Mouse (Mus musculus): ENCODE measurements around the gene Ykt6. TPM values are rescaled to one million over a fixed set of nuclear protein-coding genes. Genes with fewer than 3 reads are reported as not detected.
A peak's percentile ranks its signal among the peaks of the same experiment; 100 is the strongest.
"Not testable (repeated sequence)": the region's sequence is repeated elsewhere in the genome, so short reads cannot be mapped to it uniquely, and the experiment has no call there.

Gene Ykt6
- polyA plus RNA-seq, 1 experiment from 2014 or later = 19.7 TPM

GRCm38 (mm10) chr11:5994880-5995279 is 39.4 kb downstream of the Ykt6 start:
- H3K36me3 ChIP-seq (replicated peaks) = no peaks in the 10 kb centered on the region
- no peak for ATAC-seq (ENCODE audit: insufficient read depth)
- H3K9ac ChIP-seq = no peak overlapping the region
- no peak overlapping the region for H3K4me3 ChIP-seq (replicated peaks)
- H3K27ac ChIP-seq (replicated peaks) = no peak overlapping the region
- H3K27me3 ChIP-seq = no peaks in the 10 kb centered on the region
- 60% methylated on average over 3 of the region's 3 CpGs for WGBS (ENCODE audit: insufficient replicate concordance)
- H3K4me2 ChIP-seq = no peak overlapping the region
- no peaks in the 10 kb centered on the region for H3K9me3 ChIP-seq (replicated peaks)
- peaks cover 8% of the 10 kb centered on the region for H3K4me1 ChIP-seq (replicated peaks)

GRCm38 (mm10) chr11:5995989-5996388 is 40.5 kb downstream of the Ykt6 start:
- Histone ChIP-seq H3K4me1 (replicated peaks) (peaks cover 18% of the 10 kb centered on the region), H3K27ac (replicated peaks) (no peak overlapping the region), H3K36me3 (replicated peaks) (no peaks in the 10 kb centered on the region), H3K4me2 (no peak overlapping the region), H3K4me3 (replicated peaks) (no peak overlapping the region), H3K27me3 (no peaks in the 10 kb centered on the region), H3K9me3 (replicated peaks) (no peaks in the 10 kb centered on the region), H3K9ac (no peak overlapping the region)
- ATAC-seq (ENCODE audit: insufficient read depth) = peak; percentile 22; the same call in 1 of the 2 replicates
- 9% methylated on average over 8 of the region's 8 CpGs for WGBS (ENCODE audit: insufficient replicate concordance)

DNA sequence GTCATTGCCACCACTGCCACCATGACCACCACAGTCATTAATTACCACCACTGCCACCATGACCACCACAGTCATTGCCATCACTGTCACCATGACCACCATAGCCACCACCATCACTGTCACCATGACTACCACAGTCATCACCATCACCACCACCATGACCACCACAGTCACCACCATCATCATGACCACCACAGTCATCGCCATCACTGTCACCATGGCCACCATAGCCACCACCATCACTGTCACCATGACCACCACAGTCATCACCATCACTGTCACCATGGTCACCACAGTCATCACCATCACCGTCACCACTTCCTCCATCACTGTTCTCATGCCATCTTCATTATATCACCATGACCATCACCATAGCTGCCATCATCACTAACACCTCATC is 43.0 kb downstream of the Ykt6 start:
- Histone ChIP-seq H3K4me1 (replicated peaks) (peaks cover 23% of the 10 kb centered on the region), H3K36me3 (replicated peaks) (no peaks in the 10 kb centered on the region), H3K4me3 (replicated peaks) (no peak overlapping the region), H3K27ac (replicated peaks) (no peak overlapping the region), H3K9ac (no peak overlapping the region), H3K9me3 (replicated peaks) (no peaks in the 10 kb centered on the region), H3K4me2 (no peak overlapping the region), H3K27me3 (no peaks in the 10 kb centered on the region)
- ATAC-seq (ENCODE audit: insufficient read depth) = no peak
- WGBS (ENCODE audit: insufficient replicate concordance) = 67% methylated on average over 2 of the region's 2 CpGs

GRCm38 (mm10) chr11:5999832-6000771 is 44.6 kb downstream of the Ykt6 start:
- H3K9me3 ChIP-seq (replicated peaks) = no peaks in the 10 kb centered on the region
- peak; percentile 23 for ATAC-seq (ENCODE audit: insufficient read depth)
- peaks cover 10% of the 10 kb centered on the region for H3K27me3 ChIP-seq
- no peak overlapping the region for H3K4me2 ChIP-seq
- H3K9ac ChIP-seq = no peak overlapping the region
- no peak overlapping the region for H3K4me3 ChIP-seq (replicated peaks)
- H3K36me3 ChIP-seq (replicated peaks) = no peaks in the 10 kb centered on the region
- 12% methylated on average over 8 of the region's 8 CpGs for WGBS (ENCODE audit: insufficient replicate concordance)
- 0 out of 2 replicates have a peak overlapping the region, but pooled peaks have one; percentile 33 for H3K27ac ChIP-seq (replicated peaks)
- peaks cover 30% of the 10 kb centered on the region for H3K4me1 ChIP-seq (replicated peaks)

DNA sequence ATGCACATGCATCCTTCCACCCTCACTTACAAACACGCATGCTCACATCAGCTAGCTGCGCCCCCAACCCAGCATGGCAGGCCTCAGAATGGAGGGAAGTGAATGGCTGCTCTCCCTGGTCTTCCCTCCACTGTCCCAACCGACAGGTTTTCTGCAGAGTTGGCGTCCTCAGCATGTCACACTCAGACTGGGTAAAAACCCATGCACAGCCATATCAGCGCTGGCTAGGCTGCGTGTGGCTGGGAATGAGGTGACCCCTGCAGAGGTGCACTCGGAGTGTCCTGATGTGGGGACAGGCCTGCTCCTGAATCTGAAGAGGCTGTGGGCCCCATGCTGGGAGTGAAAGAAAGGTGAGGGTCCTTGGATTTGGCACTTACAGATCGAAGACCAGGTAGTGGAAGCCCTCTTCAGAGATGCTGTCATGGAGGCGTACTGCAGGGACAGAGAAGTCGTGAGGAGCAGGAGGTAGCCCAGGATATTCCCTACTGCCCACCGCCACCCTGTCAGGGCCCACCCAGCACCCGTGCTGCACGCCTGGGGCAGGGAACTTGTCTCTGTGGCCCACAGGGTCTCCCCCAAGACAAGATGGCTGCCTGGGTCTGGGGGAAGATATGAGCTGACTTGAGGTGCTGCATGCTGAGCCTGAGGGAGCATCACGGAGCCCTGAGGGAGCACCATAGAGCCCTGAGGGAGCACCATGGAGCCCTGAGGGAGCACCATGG is 45.6 kb downstream of the Ykt6 start:
- H3K9me3 ChIP-seq (replicated peaks) = no peaks in the 10 kb centered on the region
- peaks cover 29% of the 10 kb centered on the region for H3K4me1 ChIP-seq (replicated peaks)
- ATAC-seq (ENCODE audit: insufficient read depth) = no peak
- no peak overlapping the region for H3K27ac ChIP-seq (replicated peaks)
- H3K4me2 ChIP-seq = no peak overlapping the region
- no peak overlapping the region for H3K4me3 ChIP-seq (replicated peaks)
- H3K27me3 ChIP-seq = peaks cover 10% of the 10 kb centered on the region
- no peak overlapping the region for H3K9ac ChIP-seq
- 53% methylated on average over 14 of the region's 14 CpGs for WGBS (ENCODE audit: insufficient replicate concordance)
- H3K36me3 ChIP-seq (replicated peaks) = no peaks in the 10 kb centered on the region

DNA sequence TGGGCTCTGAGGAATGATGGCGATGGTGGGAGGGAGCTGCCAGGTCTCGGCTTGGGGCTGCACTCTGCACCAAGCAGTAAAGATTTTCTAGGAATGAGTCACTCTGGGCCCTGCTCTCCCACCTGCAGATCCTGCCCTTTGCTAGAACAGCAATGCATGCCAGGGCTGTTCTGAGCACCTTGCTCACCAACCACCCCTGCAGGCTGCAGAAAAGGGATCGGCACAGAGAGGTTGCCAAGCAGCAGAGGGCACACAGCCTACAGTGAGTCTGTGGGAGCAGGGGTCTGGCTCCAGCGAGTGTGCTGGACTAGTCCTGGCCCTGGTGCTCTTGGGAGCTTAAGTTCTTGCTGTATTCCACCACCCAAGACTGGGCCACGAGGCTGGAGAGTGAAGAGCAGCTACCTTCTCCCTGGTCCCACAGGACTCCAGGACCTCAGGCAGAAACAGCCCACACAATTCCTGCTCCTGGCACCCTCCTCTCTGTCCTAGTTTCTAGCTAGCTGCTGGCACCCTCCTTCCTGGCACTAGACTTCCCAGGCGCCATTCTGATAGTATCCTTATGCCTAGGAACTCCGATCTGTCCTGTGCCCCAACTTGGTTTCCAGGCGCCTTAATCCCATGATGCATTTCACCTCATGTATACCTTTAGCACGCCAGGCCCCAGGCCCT is 46.6 kb downstream of the Ykt6 start:
- Histone ChIP-seq H3K9me3 (replicated peaks) (no peaks in the 10 kb centered on the region), H3K36me3 (replicated peaks) (no peaks in the 10 kb centered on the region), H3K4me3 (replicated peaks) (no peak overlapping the region), H3K9ac (no peak overlapping the region), H3K27ac (replicated peaks) (no peak overlapping the region), H3K27me3 (peaks cover 13% of the 10 kb centered on the region), H3K4me2 (no peak overlapping the region), H3K4me1 (replicated peaks) (peaks cover 27% of the 10 kb centered on the region)
- no peak for ATAC-seq (ENCODE audit: insufficient read depth)
- 62% methylated on average over 9 of the region's 9 CpGs for WGBS (ENCODE audit: insufficient replicate concordance)

GRCm38 (mm10) chr11:6003046-6003639 is 47.6 kb downstream of the Ykt6 start:
- WGBS (ENCODE audit: insufficient replicate concordance) = 45% methylated on average over 2 of the region's 2 CpGs
- H3K9me3 ChIP-seq (replicated peaks) = no peaks in the 10 kb centered on the region
- H3K27me3 ChIP-seq = peaks cover 19% of the 10 kb centered on the region
- H3K4me1 ChIP-seq (replicated peaks) = peaks cover 27% of the 10 kb centered on the region
- H3K36me3 ChIP-seq (replicated peaks) = no peaks in the 10 kb centered on the region
- H3K4me3 ChIP-seq (replicated peaks) = no peak overlapping the region
- ATAC-seq (ENCODE audit: insufficient read depth) = no peak
- H3K9ac ChIP-seq = no peak overlapping the region
- no peak overlapping the region for H3K27ac ChIP-seq (replicated peaks)
- H3K4me2 ChIP-seq = no peak overlapping the region

GRCm38 (mm10) chr11:6005374-6006043 is 50.0 kb downstream of the Ykt6 start:
- H3K27ac ChIP-seq (replicated peaks); H3K9ac ChIP-seq; H3K4me2 ChIP-seq; H3K36me3 ChIP-seq (replicated peaks); H3K9me3 ChIP-seq (replicated peaks); H3K4me3 ChIP-seq (replicated peaks): not testable (repeated sequence)
- WGBS (ENCODE audit: insufficient replicate concordance) = 0% methylated on average over 1 of the region's 4 CpGs
- H3K4me1 ChIP-seq (replicated peaks) = peaks cover 16% of the 10 kb centered on the region
- H3K27me3 ChIP-seq = peaks cover 26% of the 10 kb centered on the region
- peak; percentile 56 for ATAC-seq (ENCODE audit: insufficient read depth)

DNA sequence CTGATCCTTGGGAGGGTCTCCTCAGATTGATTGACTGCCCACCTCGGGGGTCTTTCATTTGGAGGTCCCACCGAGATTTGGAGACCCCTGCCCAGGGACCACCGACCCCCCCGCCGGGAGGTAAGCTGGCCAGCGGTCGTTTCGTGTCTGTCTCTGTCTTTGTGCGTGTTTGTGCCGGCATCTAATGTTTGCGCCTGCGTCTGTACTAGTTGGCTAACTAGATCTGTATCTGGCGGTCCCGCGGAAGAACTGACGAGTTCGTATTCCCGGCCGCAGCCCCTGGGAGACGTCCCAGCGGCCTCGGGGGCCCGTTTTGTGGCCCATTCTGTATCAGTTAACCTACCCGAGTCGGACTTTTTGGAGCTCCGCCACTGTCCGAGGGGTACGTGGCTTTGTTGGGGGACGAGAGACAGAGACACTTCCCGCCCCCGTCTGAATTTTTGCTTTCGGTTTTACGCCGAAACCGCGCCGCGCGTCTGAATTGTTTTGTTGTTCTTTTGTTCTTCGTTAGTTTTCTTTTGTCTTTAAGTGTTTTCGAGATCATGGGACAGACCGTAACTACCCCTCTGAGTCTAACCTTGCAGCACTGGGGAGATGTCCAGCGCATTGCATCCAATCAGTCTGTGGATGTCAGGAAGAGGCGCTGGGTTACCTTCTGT is 51.0 kb downstream of the Ykt6 start:
- not testable (repeated sequence) for ATAC-seq (ENCODE audit: insufficient read depth); H3K9ac ChIP-seq; H3K36me3 ChIP-seq (replicated peaks); H3K27ac ChIP-seq (replicated peaks); H3K9me3 ChIP-seq (replicated peaks)
- WGBS (ENCODE audit: insufficient replicate concordance) = 1% methylated on average over 39 of the region's 44 CpGs
- Histone ChIP-seq H3K27me3 (peaks cover 26% of the 10 kb centered on the region), H3K4me3 (replicated peaks) (peak overlapping the region; percentile 51), H3K4me2 (peak overlapping the region; percentile 62), H3K4me1 (replicated peaks) (peaks cover 12% of the 10 kb centered on the region)
